Mouse (Mus musculus): ENCODE data around the gene Senp3.
A peak's percentile ranks its signal among the peaks of the same experiment; 100 is the strongest.
"Not testable (repeated sequence)": the region's sequence is repeated elsewhere in the genome, so short reads cannot be mapped to it uniquely, and the experiment has no call there.

Senp3 gene

DNA sequence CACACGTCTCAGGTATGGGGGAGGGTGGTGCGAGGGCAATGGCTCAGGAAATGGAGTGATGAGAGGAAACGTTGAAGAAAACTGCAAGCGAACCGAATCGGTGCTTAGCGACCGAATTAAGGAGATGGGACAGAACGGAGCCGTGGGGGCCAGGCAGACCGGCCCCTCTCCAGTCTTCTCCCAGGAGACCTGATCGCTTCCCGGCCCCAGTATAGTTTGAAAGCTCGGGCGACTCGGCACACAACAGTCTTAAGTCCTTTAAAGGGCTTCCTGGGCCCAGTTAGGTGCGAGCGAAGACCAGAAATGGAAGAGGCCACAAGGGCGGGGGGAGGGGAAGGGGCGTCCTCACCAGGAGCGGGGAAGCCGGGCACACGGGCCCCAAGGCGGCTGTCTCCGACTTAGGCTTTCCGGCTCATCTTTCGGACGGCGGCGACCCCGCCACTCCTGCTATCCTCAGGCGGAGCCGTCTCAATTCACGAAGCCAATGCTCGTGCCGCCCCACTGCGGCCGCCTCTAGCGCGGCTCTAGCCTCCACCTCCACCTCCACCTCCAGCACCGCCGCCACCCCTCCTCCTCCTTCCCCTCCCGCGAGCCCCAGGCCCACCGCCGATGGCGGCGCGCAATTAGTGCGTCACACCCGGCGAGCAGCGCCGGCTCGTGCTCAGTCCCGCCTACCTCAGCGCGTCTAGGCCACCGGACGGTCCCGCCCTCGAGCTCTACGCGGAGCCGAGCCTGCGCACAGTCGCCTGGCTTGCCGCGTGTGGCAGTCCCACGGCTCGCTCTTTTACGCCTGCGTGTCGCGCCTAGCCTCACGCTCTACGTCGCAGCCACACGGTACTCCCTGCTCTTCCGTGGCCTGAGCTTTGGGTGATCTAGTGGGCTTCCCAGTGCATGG, at the start of gene Senp3:
Senp3 (minus strand) TSS at position 771 of the 895 bp plus-strand sequence.
- DNase-seq (ENCODE audit: low spot score in 2 of 2): peak; percentile 91 to 96

DNA sequence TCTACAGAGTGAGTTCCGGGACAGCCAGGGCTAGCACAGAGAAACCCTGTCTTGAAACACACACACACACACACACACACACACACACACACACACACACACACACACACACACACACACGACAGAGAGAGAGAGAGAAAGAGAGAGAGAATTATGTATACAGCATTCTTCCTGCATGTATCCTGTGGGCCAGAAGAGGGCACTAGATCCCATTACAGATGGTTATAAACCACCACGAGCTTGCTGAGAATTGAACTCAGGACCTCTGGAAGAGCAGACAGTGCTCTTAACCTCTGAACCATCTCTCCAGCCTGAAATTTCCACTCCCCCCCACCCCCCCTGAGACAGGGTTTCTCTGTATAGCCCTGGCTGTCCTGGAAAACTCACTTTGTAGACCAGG, 49.5 kb upstream of the Senp3 start:
- DNase-seq (ENCODE audit: low spot score in 2 of 2): not testable (repeated sequence)

DNA sequence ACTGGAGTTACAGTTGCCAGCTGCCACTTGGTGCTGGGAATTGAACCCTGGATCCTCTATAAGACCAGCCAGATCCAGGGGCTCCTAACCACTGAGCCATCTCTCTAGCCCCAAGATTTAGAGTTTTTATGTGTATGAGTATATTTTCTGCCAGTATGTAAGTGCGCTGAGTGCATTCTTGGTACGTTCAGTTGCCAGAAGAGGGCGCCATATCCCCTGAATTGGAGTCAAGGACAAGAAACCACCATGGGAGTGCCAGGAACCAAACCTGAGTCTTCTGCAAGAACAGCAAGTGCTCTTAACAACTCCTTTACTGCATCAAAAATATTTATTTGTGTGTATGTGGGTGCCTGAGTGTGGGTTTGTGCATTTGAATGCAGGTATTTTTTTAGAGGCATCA, 47.2 kb upstream of the Senp3 start:
- peak in 1 of 2 experiments; percentile 41 for DNase-seq (ENCODE audit: low spot score in 2 of 2)

DNA sequence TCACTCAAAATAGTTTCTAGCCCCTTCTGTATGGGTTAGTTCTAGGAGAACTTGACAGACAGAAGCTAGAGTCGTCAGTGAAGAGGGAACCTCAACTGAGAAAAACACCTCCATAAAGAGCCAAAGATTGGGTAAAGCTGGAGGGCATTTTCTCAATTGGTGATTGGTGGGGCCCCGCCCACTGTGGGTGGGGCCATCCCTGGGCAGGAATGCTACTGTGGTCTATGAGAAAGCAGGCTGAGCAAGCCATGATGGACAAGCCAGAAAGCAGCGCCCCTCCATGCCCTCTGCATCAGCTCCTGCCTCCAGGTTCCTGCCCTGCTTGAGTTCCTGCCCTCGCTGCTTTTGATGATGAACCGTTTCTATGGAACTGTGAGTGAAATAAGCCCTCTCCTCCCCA, 44.1 kb upstream of the Senp3 start:
- DNase-seq (ENCODE audit: low spot score in 2 of 2): no peak

DNA sequence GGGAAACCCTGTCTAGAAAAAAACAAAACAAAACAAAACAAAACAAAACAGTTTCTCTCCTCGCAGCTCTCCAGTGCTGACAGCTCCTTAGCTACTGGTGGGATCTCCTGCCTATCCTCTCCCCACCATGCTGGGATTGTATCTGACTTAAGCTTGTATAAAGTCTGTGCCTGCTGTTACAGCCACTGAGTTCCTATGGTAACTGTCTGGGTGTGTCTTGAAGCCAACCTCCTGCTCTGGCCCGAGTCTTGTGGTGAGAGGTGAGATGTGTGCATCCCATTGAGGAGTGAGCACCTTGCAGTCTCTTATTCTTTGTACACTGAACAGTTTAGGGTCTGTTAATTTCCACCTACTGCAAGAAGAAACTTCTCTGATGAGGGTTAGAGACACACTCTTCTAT, 41.2 kb upstream of the Senp3 start:
- no peak for DNase-seq (ENCODE audit: low spot score in 2 of 2)

DNA sequence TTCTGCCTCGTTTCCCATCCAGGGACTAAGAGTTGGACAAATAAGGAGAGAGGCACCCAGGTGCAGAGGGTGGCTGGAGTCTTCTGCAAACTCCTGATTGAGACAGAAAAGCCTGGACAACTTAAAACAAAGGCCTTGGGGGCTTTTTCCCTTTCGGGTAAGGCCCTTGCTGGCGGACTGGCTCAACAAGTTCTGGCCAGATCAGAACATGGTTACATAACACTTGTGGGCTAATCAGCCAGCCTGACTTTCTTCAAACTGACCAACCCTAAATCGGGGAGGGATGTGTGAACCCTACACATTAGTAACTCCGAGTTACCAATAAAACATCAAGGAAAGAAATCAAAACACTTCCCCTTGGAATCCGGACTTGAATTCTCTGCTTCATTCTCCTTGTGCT, 39.0 kb upstream of the Senp3 start:
- peak; percentile 10 to 40 for DNase-seq (ENCODE audit: low spot score in 2 of 2)

- no peak for DNase-seq (ENCODE audit: low spot score in 2 of 2)
Observed at GRCm38 (mm10) chr11:69719423-69719822, 37.5 kb upstream of the Senp3 start.

DNA sequence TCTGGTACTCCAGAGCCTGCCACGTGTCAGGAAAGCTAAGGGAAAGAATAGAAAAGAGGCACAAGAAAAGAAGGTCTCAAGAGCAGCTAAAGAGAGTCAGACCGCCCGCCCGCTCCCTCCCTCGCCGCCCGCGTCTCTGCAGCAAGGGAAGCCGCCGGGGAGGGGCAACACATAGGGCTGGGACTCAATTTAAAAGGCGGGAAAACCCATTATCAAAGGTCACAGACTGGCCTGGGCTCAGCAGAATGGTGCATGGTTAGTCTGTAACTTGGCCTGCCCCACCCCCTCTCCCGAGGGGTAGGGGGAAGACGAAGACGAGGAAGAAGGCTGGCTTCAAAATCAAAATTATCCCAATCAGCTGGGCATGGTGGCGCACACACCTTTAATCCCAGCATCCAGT, 36.8 kb upstream of the Senp3 start:
- DNase-seq (ENCODE audit: low spot score in 2 of 2): no peak

DNA sequence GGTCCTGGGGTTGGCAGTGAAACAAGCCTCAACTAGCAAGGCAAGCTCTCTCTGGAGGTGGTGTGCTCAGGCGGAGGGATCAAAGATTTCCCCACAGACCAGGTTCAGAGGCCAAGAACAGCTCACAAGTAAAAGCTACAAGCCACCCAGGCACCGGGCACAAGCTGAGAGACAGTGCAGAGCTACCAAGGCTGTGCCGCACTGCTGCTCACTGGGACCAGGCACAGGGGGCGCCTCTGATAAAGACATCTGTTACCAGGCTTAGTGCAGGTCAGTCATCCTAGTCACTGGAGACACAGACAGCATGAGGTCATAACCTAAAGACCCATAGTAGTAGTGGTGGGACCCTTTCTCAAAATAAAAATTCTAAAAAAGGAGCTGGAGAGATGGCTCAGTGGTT, 35.1 kb upstream of the Senp3 start:
- DNase-seq (ENCODE audit: low spot score in 2 of 2): no peak

- DNase-seq (ENCODE audit: low spot score in 2 of 2): peak; percentile 35 to 63
Observed at GRCm38 (mm10) chr11:69715929-69716328, 34.0 kb upstream of the Senp3 start.

DNA sequence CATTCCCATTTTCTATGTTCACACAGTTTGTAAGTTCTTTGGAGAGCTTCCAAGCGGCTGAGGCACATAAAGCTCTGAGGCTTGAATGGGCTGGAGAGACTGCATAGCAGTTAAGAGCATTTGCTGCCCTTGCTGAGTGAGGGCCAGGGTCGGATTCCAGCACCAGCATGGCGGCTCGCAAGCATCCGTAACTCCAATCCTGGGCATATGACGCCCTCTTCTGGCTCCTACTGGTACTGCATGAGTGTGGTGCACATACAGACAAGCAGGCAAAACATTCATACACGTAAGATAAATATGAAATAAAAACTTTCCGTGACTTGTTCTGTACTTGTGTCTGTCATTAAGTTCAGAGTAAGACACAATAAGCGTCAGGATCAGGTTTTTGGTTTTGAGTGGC, 33.6 kb upstream of the Senp3 start:
- no peak for DNase-seq (ENCODE audit: low spot score in 2 of 2)

GRCm38 (mm10) chr11:69714636-69715329, 32.9 kb upstream of the Senp3 start:
- no peak for DNase-seq (ENCODE audit: low spot score in 2 of 2)

DNA sequence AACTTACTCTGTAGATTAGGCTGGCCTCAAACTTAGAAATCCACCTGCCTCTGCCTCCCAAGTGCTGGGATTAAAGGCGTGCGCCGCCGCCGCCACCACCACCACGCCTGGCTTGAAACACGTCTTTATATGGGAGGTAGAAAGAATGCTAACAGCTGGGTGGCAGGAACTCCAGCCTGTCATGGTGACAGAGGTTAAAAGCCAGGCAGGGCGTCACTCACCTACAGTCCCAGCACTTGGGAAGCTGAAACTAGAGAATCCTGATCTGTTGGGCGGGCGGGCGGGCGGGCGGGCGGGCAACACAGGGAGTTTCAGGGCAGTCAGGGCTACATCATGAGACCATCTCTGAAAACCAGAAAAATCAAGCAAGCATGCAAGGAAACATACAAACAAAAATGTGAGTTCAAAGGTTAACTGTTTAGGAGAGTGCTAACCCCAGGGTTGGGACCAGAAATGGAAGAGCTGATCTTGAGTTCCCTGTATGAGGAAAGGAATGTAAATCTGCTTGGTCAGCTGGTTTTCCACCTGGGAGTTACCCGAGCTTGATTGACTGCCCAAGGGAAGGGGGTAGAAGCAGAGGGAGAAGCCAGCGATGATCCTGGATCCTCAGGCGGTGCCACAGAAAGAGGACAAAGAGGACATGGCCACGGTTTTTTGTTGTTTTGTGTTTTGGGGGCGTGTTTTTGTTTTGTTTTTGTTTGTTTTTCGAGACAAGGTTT, 31.2 kb upstream of the Senp3 start:
- no peak for DNase-seq (ENCODE audit: low spot score in 2 of 2)

- DNase-seq (ENCODE audit: low spot score in 2 of 2): no peak
Observed at GRCm38 (mm10) chr11:69711082-69711481, 29.2 kb upstream of the Senp3 start.

DNA sequence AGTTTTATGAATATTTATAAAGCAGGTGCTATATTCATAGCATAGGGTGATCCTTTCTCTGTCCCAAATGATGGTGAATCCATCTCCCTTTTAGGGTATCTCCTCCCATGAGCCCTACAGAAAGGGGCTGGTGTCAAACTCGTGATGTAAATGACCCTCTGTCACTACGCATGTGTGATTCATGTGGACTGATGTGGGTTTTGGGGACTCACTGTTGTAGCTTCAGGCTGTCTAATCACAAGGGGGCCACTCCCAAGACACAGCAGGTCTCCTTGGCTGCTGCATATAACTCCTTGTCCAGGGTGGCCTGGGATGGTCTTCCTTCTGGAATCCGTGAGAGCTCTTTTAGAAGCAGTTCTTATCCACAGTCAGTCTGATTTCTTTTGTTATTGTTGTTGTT, 28.6 kb upstream of the Senp3 start:
- DNase-seq (ENCODE audit: low spot score in 2 of 2): no peak

- DNase-seq (ENCODE audit: low spot score in 2 of 2): no peak
Observed at GRCm38 (mm10) chr11:69709554-69710446, 27.9 kb upstream of the Senp3 start.

DNA sequence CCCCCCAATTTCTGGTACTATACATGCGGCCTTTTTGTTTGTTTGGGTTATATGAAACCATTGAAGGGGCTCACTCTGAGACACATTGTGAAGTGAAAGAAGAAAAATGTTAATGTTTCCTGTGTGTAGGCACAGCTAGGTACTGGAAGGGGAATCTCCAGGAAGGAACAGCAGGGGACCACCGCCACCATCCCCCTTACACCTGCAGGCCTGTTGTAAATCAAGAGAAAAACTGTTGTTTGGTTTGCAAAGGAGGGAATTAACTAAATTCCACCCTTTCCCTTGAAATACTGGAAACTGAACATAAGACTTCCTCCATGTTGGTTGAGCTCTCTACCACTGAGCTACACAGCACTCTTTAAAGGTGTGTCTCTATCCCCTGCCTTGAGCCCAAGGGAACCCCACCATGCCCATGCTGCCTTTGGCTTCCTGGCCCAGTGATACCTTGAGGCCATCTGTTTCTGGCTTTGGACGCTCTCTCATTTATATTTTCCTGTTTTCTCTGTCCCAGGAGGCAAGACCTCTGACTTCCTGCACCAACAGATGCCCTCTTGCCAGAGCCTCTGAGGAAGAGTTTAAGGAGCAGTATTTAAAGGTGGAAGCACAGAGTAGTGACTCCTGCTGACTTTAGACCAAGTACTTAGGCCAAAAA, 26.9 kb upstream of the Senp3 start:
- no peak for DNase-seq (ENCODE audit: low spot score in 2 of 2)

- DNase-seq (ENCODE audit: low spot score in 2 of 2): no peak
Observed at GRCm38 (mm10) chr11:69707873-69708381, 26.0 kb upstream of the Senp3 start.

- DNase-seq (ENCODE audit: low spot score in 2 of 2): no peak
Observed at GRCm38 (mm10) chr11:69707480-69707847, 25.6 kb upstream of the Senp3 start.

DNA sequence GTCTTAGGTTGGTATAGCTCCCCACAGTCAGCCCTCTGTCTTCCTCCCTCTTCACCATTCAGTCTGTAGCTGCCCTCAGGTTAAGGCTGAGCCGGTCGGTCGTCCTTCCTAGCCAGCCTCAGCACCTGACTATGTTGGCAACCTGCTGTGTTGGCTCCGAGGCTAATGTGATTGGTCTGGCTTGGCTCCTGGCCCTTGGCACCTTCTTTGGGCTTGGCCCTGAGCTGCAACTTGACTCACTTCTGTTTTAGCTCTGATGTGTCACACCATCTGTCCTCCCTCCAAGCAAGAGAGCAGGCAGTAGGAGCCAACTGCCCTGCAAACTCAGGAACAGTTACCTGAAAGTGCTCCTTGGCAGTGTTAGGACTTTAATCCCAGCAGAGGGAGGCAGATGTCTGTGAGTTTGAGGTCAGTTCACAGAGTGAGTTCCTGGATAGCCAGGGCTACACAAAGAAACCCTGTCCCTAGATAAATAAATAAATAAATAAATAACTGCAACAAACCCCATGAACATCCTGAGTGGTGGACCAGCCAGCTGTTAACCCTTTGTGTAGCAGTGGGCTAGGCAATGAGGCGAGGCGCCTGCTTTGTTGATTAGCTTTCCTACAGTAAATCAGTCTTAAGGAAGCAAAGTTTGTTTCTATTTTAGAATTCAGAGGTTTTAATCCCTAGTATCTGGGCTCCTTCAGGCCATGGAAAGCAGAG, 25.0 kb upstream of the Senp3 start:
- DNase-seq (ENCODE audit: low spot score in 2 of 2): peak in 1 of 2 experiments; percentile 75

Data from urinary bladder, postnatal 36 days (tissue).